Mouse (Mus musculus) hematopoietic stem cell, adult 5-6 weeks (primary cell): ENCODE measurements around the gene Lcn2. TPM values are rescaled to one million over a fixed set of nuclear protein-coding genes. Genes with fewer than 3 reads are reported as not detected.

Experiments
- ATAC-seq, 2 experiments: fragments of 125-278 bp in 1 of 2; replicated peaks in 1 of 2; 2 replicates each; pipeline ENCODE4 v1.8.0; 2016 to 2017; ENCODE audit warnings: inconsistent platforms in 2 of 2, mild to moderate bottlenecking in 2 of 2, moderate number of reproducible peaks in 2 of 2, low read depth in 1 of 2, moderate TSS enrichment in 1 of 2; ENCODE audit not compliant: low FRiP score in 2 of 2, poor library complexity in 2 of 2, severe bottlenecking in 2 of 2, insufficient read depth in 1 of 2, low TSS enrichment in 1 of 2
- total RNA-seq: library from RNA; stranded (forward); fragments of 172-1452, 232-1000 nt; gene quantifications from 2 replicates; pipeline ENCODE4 v1.2.3, GENCODE M21; 2017

The Lcn2 gene
- total RNA-seq, 1 experiment from 2014 or later: 91.4 TPM

DNA sequence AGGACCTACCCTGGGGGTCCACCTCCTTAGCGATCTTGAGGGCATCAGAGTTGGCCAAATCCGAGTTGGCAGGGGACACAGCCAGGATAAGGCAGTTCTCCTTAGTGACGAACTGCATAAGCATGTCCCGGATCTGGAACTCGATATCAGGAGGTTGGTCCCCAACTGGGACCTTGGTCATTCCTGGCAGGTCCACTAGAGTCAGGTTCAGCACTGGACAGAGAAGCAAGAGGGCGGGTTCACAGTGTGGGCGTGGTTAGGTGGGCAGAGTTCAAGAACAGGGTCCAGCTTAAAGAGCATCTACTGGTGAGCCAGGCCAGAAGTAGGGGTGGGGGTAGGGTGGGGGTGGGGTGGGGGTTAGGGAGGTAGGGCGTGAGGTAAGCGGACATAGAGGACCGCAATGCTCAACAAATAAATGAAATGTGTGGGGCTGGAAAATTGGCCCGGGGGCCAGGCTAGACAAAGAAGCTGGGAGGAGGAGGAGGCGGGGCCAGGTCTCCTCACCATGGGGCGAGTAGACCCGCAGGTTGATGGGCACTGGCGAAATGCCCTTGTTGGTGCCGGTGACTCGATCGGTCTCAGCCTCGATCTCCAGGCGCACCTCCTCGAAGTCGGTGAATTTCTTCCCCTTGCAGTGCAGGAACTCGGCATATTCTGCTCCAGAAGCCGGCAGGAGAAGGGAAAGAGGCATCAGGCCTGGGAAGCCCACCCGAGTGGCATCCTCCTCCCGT is 48.0 kb downstream of the Lcn2 start:
- ATAC-seq: no peak

DNA sequence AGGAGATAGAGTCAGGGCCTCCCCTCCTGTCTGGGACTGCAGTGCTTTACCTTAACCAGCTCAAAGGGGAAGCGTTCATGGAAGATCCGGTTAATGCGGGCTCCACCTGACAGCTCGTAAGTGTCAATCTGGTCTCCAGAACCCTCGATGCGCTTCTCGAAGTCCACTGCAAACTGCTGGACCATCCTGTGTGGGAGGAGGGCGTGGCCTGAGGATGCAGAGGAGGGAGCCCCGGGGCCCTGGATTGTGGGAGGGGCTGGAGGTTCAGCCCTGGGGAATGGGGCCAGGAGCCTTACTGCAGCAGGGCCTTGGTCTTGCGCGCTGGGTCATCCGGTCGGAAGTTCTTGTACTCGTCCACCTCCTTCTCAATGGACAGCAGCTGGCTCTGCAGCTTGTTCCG is 52.2 kb downstream of the Lcn2 start:
- ATAC-seq: no peak

Other genes starting within 250 kb of the Lcn2 start
- 19.9 and 25.0 TPM in 2 replicates for gene Prrc2b, start 237.2 kb downstream of the Lcn2 start, total RNA-seq
- 25.3 and 28.3 TPM in 2 replicates for gene Pomt1, start 151.7 kb downstream of the Lcn2 start, total RNA-seq
- 32.3 and 33.3 TPM in 2 replicates for gene Uck1, start 128.1 kb downstream of the Lcn2 start, total RNA-seq
- gene Golga2, start 100.9 kb downstream of the Lcn2 start, total RNA-seq: 37.5 and 47.3 TPM in 2 replicates
- gene Swi5, start 100.2 kb downstream of the Lcn2 start, total RNA-seq: 230 and 365 TPM in 2 replicates
- 76.7 and 78.2 TPM in 2 replicates for gene Ciz1, start 35.9 kb downstream of the Lcn2 start, total RNA-seq
- not detected in 2 replicates for gene Dnm1, start 34.9 kb downstream of the Lcn2 start, total RNA-seq
- gene 1110008P14Rik, start 6.3 kb downstream of the Lcn2 start, total RNA-seq: 2.5 and 6.8 TPM in 2 replicates
- gene Ptges2, start 7.6 kb upstream of the Lcn2 start, total RNA-seq: 3.5 and 8.7 TPM in 2 replicates
- gene Naif1, start 62.2 kb upstream of the Lcn2 start, total RNA-seq: 2.4 and 3.8 TPM in 2 replicates
- 10.8 and 22.3 TPM in 2 replicates for gene Slc25a25, start 63.2 kb upstream of the Lcn2 start, total RNA-seq
- gene Fam102a, start 147.1 kb upstream of the Lcn2 start, total RNA-seq: 10.0 and 11.6 TPM in 2 replicates
- gene Dpm2, start 182.6 kb upstream of the Lcn2 start, total RNA-seq: 35.6 and 43.0 TPM in 2 replicates
- not detected in 2 replicates for gene Pip5kl1, start 186.5 kb upstream of the Lcn2 start, total RNA-seq
- not detected in 2 replicates for gene 9430097D07Rik, start 187.4 kb upstream of the Lcn2 start, total RNA-seq
- 17.5 and 26.0 TPM in 2 replicates for gene St6galnac4, start 198.8 kb upstream of the Lcn2 start, total RNA-seq
- gene St6galnac6, start 211.5 kb upstream of the Lcn2 start, total RNA-seq: 13.3 TPM in 2 replicates
- 13.1 and 15.8 TPM in 2 replicates for gene Ak1, start 233.5 kb upstream of the Lcn2 start, total RNA-seq